Mouse (Mus musculus): ENCODE measurements at regions not wholly inside any gene's neighbourhood (a gene's known extent, or its start where the extent isn't known, plus 50 kb on each side); places are given as distances from the start of the nearest gene placed in this dataset.

- H3K27me3 ChIP-seq (ENCODE audit: insufficient read depth, low read length) = no peaks in the 10 kb centered on the region
- no peak overlapping the region for H3K27ac ChIP-seq (ENCODE audit: low read depth)
- H3K4me3 ChIP-seq (ENCODE audit: low read depth, low read length) = no peak overlapping the region
- H3K4me1 ChIP-seq (ENCODE audit: insufficient read depth) = no peaks in the 10 kb centered on the region
- H3K36me3 ChIP-seq (replicated peaks; ENCODE audit: insufficient read depth, low read length) = no peaks in the 10 kb centered on the region
- TF ChIP-seq EP300 (IDR thresholded peaks at IDR 0.05; ENCODE audit: low read depth) (no peak), CTCF (IDR thresholded peaks at IDR 0.05; ENCODE audit: low read depth) (no peak)
- DNase-seq = no peak
- WGBS (ENCODE audit: insufficient replicate concordance) = 64% methylated on average over 2 of the region's 2 CpGs
- H3K4me2 ChIP-seq (ENCODE audit: low read depth, low read length) = no peak overlapping the region
- no peaks in the 10 kb centered on the region for H3K9me3 ChIP-seq (ENCODE audit: low read length)
- no peak for ATAC-seq
- H3K9ac ChIP-seq (replicated peaks) = no peak overlapping the region
These were observed 168.9 kb upstream of the Etaa1 start for GRCm38 (mm10) chr11:18122616-18123015.

- ATAC-seq (no peak), DNase-seq (no peak)
- Histone ChIP-seq H3K4me2 (ENCODE audit: low read depth, low read length) (no peak overlapping the region), H3K27ac (ENCODE audit: low read depth) (no peak overlapping the region), H3K4me3 (ENCODE audit: low read depth, low read length) (no peak overlapping the region), H3K27me3 (ENCODE audit: insufficient read depth, low read length) (no peaks in the 10 kb centered on the region), H3K36me3 (replicated peaks; ENCODE audit: insufficient read depth, low read length) (no peaks in the 10 kb centered on the region), H3K4me1 (ENCODE audit: insufficient read depth) (no peaks in the 10 kb centered on the region), H3K9me3 (ENCODE audit: low read length) (no peaks in the 10 kb centered on the region), H3K9ac (replicated peaks) (no peak overlapping the region)
- TF ChIP-seq EP300 (IDR thresholded peaks at IDR 0.05; ENCODE audit: low read depth) = no peak
- TF ChIP-seq CTCF (IDR thresholded peaks at IDR 0.05; ENCODE audit: low read depth) = no peak
- 72% methylated on average over 9 of the region's 9 CpGs for WGBS (ENCODE audit: insufficient replicate concordance)
These were observed 162.2 kb upstream of the Etaa1 start for GRCm38 (mm10) chr11:18115693-18116450.

GRCm38 (mm10) chr11:18102841-18103240 lies 149.2 kb upstream of the Etaa1 start:
- ATAC-seq (no peak), DNase-seq (no peak)
- no peaks in the 10 kb centered on the region for H3K4me1 ChIP-seq (ENCODE audit: insufficient read depth)
- 74% methylated on average over 3 of the region's 3 CpGs for WGBS (ENCODE audit: insufficient replicate concordance)
- H3K4me2 ChIP-seq (ENCODE audit: low read depth, low read length) = no peak overlapping the region
- no peak for TF ChIP-seq CTCF (IDR thresholded peaks at IDR 0.05; ENCODE audit: low read depth)
- H3K27ac ChIP-seq (ENCODE audit: low read depth) = no peak overlapping the region
- H3K27me3 ChIP-seq (ENCODE audit: insufficient read depth, low read length) = no peaks in the 10 kb centered on the region
- H3K36me3 ChIP-seq (replicated peaks; ENCODE audit: insufficient read depth, low read length) = no peaks in the 10 kb centered on the region
- no peaks in the 10 kb centered on the region for H3K9me3 ChIP-seq (ENCODE audit: low read length)
- no peak overlapping the region for H3K9ac ChIP-seq (replicated peaks)
- no peak overlapping the region for H3K4me3 ChIP-seq (ENCODE audit: low read depth, low read length)

- H3K4me3 ChIP-seq (ENCODE audit: low read depth, low read length) = no peak overlapping the region
- DNase-seq (no peak), ATAC-seq (no peak)
- no peaks in the 10 kb centered on the region for H3K36me3 ChIP-seq (replicated peaks; ENCODE audit: insufficient read depth, low read length)
- no peak for TF ChIP-seq CTCF (IDR thresholded peaks at IDR 0.05; ENCODE audit: low read depth)
- no peak for TF ChIP-seq EP300 (IDR thresholded peaks at IDR 0.05; ENCODE audit: low read depth)
- H3K9me3 ChIP-seq (ENCODE audit: low read length) = no peaks in the 10 kb centered on the region
- no peaks in the 10 kb centered on the region for H3K4me1 ChIP-seq (ENCODE audit: insufficient read depth)
- no peak overlapping the region for H3K4me2 ChIP-seq (ENCODE audit: low read depth, low read length)
- no peaks in the 10 kb centered on the region for H3K27me3 ChIP-seq (ENCODE audit: insufficient read depth, low read length)
- H3K9ac ChIP-seq (replicated peaks) = no peak overlapping the region
- 71% methylated on average over 4 of the region's 4 CpGs for WGBS (ENCODE audit: insufficient replicate concordance)
- H3K27ac ChIP-seq (ENCODE audit: low read depth) = no peak overlapping the region
These were observed 122.3 kb upstream of the Etaa1 start for GRCm38 (mm10) chr11:18075840-18076435.

GRCm38 (mm10) chr11:18070586-18071306 lies 117.1 kb upstream of the Etaa1 start:
- Histone ChIP-seq H3K27me3 (ENCODE audit: insufficient read depth, low read length) (no peaks in the 10 kb centered on the region), H3K9me3 (ENCODE audit: low read length) (no peaks in the 10 kb centered on the region), H3K9ac (replicated peaks) (no peak overlapping the region), H3K4me3 (ENCODE audit: low read depth, low read length) (no peak overlapping the region), H3K27ac (ENCODE audit: low read depth) (no peak overlapping the region), H3K36me3 (replicated peaks; ENCODE audit: insufficient read depth, low read length) (no peaks in the 10 kb centered on the region), H3K4me2 (ENCODE audit: low read depth, low read length) (no peak overlapping the region), H3K4me1 (ENCODE audit: insufficient read depth) (no peaks in the 10 kb centered on the region)
- no peak for DNase-seq
- 73% methylated on average over 4 of the region's 4 CpGs for WGBS (ENCODE audit: insufficient replicate concordance)
- no peak for ATAC-seq
- no peak for TF ChIP-seq EP300 (IDR thresholded peaks at IDR 0.05; ENCODE audit: low read depth)
- TF ChIP-seq CTCF (IDR thresholded peaks at IDR 0.05; ENCODE audit: low read depth) = no peak

GRCm38 (mm10) chr11:18070032-18070374 lies 116.3 kb upstream of the Etaa1 start:
- DNase-seq = no peak
- ATAC-seq = no peak
- Histone ChIP-seq H3K9ac (replicated peaks) (no peak overlapping the region), H3K4me1 (ENCODE audit: insufficient read depth) (no peaks in the 10 kb centered on the region), H3K9me3 (ENCODE audit: low read length) (no peaks in the 10 kb centered on the region), H3K4me2 (ENCODE audit: low read depth, low read length) (no peak overlapping the region), H3K27me3 (ENCODE audit: insufficient read depth, low read length) (no peaks in the 10 kb centered on the region), H3K4me3 (ENCODE audit: low read depth, low read length) (no peak overlapping the region), H3K36me3 (replicated peaks; ENCODE audit: insufficient read depth, low read length) (no peaks in the 10 kb centered on the region), H3K27ac (ENCODE audit: low read depth) (no peak overlapping the region)
- TF ChIP-seq CTCF (IDR thresholded peaks at IDR 0.05; ENCODE audit: low read depth) = no peak
- no peak for TF ChIP-seq EP300 (IDR thresholded peaks at IDR 0.05; ENCODE audit: low read depth)
- 55% methylated on average over 8 of the region's 8 CpGs for WGBS (ENCODE audit: insufficient replicate concordance)

Measured in liver, postnatal 0 days (tissue).